Mouse (Mus musculus) brain, embryonic 18.5 days (tissue): ENCODE measurements around the gene Zfp398.

Experiments
- DNase-seq: peaks from one replicate; pipeline ENCODE4 v3.0.0-alpha.2; 2012; ENCODE audit warnings: low read depth, low spot score

The Zfp398 gene

GRCm38 (mm10) chr6:47899416-47899815 lies 64.0 kb downstream of the Zfp398 start:
- DNase-seq: no peak

GRCm38 (mm10) chr6:47903587-47903986 lies 68.1 kb downstream of the Zfp398 start:
- DNase-seq: no peak

- no peak for DNase-seq
Measured at GRCm38 (mm10) chr6:47904361-47904760, 68.9 kb downstream of the Zfp398 start.

GRCm38 (mm10) chr6:47904917-47905695 lies 69.6 kb downstream of the Zfp398 start:
- DNase-seq: no peak

- DNase-seq: no peak
Measured at GRCm38 (mm10) chr6:47906326-47906725, 70.9 kb downstream of the Zfp398 start.

GRCm38 (mm10) chr6:47909007-47909406 lies 73.5 kb downstream of the Zfp398 start:
- no peak for DNase-seq

GRCm38 (mm10) chr6:47911650-47912049 lies 76.2 kb downstream of the Zfp398 start:
- DNase-seq: no peak

GRCm38 (mm10) chr6:47912991-47913390 lies 77.5 kb downstream of the Zfp398 start:
- DNase-seq: no peak

- no peak for DNase-seq
Measured at GRCm38 (mm10) chr6:47917051-47917450, 81.6 kb downstream of the Zfp398 start.

GRCm38 (mm10) chr6:47918768-47919274 lies 83.4 kb downstream of the Zfp398 start:
- no peak for DNase-seq

GRCm38 (mm10) chr6:47919646-47920446 lies 84.4 kb downstream of the Zfp398 start:
- DNase-seq: no peak

- peak; percentile 87 for DNase-seq
Measured at GRCm38 (mm10) chr6:47920447-47921340, 85.2 kb downstream of the Zfp398 start, which contains the start of gene Zfp212. Gene Zfp212, plus strand, starts transcription at chr6:47920476.
